Mouse (Mus musculus): ENCODE measurements around the gene Srrd.

The Srrd gene

DNA sequence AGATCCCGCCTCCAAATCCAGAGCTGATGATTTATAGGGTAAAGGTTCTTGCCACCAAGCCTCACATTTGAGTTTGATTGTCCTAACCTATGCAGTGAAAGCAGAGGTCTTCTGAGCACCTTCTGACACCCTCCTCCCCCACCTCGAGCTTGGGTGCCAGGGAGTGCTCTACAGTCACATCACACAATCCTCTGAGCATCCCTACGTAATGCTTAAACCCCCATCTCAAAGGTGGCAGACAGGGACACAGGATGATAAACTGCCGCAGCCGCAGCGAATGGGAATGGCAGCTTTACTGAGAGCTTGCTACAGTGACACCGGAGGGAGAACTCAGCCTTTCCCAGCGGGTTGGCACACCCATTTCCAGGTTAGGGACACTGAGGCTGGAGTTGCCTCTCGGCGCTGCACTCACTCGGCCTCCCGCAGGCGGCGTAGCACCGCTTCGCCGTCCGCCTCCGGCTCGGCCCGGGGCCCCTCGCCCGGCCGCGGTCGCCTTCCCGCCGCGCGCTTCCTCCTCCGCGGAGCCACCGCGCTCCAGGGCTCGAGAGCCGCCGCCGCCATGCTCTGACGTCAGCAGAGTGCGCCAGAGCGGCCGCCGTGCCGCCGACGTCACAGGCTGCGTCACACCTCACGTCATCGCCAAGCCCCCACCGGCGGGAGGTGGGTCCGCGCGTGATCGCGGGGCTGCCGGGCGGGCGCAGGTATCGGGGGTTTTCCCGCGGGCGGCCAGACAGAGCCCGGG lies at the start of gene Srrd, which contains the start of gene Hps4:
TSS of gene Srrd (minus strand) at position 578 of the 742 bp plus-strand sequence.
TSS of gene Hps4 (plus strand) at position 621 of the 742 bp plus-strand sequence.
- peak; percentile 77 to 84 for DNase-seq (ENCODE audit: low spot score in 2 of 2)

DNA sequence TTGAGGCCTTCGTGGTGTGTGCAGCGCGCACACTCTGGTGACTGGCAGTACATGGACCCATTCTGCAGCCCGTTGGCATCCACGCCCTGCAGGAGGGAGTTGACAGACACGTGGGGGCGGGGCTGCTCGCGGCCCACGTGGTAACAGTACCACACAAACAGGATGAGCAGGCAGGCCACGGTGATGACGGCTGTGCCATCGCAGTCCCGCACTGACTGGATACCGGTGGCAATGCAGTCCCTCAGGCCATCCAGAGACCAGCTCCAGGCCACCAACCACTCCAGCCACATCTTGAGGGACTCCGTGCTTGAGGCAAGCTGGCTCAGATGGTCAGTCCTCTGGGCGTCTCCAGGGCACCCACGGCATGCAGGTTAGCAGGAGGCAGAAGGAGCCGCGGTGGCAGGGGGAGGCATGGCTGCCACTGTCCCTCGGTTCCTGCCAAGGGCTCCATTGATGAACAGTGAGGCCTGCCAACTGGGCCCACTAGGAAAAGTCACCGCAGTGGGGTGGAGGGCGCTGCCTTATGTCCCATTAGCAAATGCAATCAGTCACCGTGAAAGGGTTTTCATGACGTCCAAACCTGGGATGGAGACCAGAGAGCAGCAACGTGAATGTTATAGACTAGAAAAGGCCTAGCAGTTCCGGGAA lies 49.0 kb upstream of the Srrd start:
- DNase-seq (ENCODE audit: low spot score in 2 of 2) = no peak

DNA sequence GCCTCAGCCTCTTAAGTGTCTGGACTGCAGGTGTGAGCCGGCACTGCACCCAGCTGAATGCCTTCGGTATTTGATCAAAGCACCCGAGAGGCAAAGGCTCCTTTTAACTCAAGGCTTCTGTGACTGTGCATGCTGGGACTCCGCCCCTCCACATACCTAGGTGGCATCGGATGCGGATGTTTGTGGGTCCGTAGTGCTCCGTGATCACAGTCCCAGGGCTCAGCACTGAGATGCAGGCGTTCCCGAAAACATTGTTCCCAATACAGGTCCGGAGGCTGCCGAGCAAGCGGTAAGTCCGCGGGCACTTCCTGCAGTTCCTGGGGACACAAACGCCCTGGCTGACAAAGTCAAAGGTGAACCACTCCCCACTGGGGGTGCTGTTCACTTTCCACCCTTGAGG lies 48.2 kb upstream of the Srrd start:
- DNase-seq (ENCODE audit: low spot score in 2 of 2) = no peak

DNA sequence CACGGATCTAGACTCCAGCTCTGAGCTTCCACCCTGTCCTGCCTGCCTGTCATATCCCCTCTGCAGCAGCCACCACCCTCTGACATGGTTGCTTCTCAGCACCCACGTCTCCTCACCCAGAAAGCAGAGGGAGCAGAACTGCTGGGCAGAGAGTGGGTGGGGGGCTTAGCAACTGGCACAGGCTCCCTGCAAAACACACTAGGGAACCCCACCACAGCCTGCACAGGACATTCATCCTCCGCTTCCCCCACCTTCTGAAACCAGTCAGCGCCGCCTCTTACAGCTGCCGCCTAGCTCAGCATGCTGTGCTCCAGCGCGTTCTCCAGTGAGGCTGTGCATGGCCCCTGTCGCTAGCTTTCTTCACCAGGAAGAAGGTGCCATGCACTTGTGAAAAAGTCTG lies 46.5 kb upstream of the Srrd start:
- DNase-seq (ENCODE audit: low spot score in 2 of 2) = no peak

DNA sequence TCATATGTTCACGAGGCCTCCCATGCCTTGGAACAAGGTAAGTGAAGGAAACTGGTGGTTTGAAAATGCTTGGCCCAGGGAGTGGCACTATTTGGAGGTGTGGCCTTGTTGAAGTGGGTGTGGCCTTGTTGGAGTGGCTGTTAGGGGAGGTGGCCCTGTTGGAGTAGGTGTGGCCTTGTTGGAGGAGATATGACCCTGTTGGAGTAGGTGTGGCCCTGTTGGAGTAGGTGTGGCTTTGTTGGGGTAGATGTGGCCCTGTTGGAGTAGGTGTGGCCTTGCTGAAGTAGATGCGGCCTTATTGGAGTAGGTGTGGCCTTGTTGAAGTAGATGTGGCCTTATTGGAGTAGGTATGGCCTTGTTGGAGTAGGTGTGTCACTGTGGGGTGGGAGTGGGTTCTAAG lies 43.1 kb upstream of the Srrd start:
- no peak for DNase-seq (ENCODE audit: low spot score in 2 of 2)

DNA sequence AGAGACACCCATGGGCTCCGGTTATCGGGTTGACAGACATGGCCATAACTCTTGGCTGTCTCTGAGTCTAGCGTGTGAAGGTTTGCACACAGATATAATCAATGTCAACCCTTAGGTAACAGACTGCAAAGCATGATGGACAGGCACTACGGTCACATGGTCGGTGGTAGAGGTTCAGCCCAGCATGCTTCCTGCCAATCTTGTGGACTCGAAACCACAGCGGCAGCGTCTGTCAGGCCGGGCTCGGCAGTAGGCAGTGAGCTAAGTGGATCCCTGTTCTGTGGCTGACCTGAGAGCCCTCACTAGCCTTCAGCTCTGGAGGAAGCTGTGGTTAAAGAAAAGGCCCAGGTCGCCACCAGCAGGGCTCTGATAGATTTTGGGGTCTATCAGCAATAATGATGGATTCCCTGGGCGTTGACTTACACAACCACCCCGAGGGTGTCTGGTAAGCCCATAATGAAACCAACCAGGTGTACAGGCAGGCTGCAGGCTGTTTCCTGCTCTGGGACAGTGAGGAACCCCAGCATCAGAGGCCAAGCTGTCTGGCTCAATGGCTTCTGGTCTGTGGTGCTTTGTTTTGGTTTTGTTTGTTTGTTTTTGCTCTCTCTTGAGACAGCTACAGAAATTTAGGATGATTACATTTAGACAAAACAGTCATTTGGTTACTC lies 42.1 kb upstream of the Srrd start:
- DNase-seq (ENCODE audit: low spot score in 2 of 2) = no peak

DNA sequence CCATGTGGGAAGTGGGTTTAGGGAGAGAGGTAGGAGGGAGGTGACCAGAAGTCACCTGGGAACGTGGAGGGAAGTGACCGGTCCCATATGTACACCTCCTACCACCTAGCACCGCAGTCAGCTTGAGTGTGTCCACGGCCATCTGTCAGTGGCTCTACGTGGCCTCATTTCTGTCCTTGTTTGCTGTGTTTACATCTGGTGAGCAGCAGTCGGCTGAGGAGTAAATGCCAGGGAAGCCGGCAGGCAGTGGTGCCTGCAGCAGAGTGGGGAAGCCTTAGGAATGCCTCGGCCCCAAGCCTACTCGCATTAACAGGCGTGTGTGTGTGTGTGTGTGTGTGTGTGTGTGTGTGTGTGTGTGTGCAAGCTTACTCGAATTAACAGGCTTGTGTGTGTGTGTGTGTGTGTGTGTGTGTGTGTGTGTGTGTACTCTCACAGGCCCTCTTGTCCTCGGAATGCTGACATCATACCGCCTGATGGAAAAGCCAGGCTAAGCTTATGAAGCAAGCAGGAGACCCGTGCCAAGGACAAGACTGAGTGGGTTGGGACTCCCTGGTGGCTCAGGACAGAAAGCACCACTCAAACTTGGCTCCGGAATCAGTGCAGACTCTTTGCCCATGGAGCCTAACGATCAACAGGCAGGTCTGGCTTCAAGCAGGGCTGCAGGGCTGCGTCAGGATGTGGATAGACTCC lies 39.9 kb upstream of the Srrd start:
- DNase-seq (ENCODE audit: low spot score in 2 of 2) = no peak

DNA sequence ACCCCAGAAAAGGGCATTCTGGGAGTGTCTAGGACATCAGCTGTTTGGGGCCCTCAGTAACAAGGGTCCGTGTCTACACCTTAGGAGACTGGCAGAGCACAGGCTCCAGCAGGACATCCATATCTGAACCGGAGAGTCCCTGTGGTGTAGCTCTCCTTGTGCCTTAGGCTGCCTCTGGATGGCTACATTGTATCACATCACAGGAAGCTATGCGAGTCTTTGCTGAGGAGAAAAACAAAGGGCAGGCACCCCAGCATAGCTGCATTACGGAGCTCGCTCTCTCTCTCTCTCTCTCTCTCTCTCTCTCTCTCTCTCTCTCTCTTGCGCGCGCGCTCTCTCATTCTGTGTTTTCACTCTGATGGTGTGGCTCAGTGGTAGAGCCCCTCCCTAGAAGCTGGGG lies 39.2 kb upstream of the Srrd start:
- no peak for DNase-seq (ENCODE audit: low spot score in 2 of 2)

DNA sequence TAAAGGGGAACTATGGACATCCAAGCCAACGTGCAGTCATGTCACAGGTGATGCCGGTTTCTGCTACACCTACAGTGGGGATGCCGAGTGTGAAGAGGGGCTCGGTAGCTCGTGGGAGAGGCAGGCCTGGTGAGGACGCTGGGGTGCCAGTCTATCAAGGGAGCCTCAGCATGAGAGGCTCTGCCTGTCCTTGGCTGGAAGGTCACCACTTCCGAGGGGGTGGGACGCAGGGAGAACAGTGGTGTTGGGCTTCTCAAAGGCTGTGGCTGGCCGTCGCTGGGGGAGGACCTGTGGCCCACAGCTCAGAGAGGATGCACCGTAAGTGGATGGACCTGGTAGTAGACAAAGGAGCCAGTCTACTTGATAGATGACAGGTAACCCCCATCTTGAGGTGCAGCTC lies 38.3 kb upstream of the Srrd start:
- DNase-seq (ENCODE audit: low spot score in 2 of 2) = no peak

DNA sequence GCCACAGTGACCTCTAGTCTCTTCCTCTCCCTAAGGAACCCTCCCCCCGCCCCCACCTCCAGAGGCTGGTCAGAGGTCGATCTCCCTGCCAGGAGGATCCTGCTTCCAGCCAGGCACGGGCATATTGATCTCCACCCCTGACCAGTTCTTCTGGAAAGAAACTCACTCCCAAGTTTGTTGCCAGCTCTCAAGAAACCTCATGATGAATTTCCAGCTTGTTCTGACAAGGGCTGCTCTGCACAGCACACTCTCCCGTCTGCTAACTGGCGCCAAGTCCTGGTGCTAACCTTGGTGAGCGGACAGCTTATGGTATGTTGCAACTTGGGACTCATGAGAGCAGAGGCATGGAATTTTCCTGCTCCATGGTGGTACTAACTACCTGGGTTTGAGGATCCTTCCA lies 35.9 kb upstream of the Srrd start:
- no peak for DNase-seq (ENCODE audit: low spot score in 2 of 2)

DNA sequence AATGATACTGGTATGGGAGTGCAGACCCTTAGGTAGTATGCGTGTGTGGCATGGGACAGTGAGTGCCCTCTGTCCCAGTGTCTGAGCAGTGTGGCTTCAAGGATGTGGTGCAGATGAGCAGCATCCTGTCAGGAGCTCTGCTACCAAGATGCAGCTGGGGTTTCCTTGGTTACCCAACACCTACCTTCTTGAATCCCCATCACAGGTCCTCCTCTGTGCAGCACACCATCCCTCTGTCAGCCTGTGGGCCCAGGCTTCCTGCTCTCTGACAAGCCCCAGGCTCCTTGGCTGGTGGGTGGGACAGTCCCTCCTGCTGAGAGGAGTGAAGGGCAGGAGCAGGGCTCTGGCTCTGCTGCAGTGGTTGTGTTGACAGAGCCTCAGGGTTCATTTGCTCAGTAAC lies 34.5 kb upstream of the Srrd start:
- DNase-seq (ENCODE audit: low spot score in 2 of 2) = no peak

DNA sequence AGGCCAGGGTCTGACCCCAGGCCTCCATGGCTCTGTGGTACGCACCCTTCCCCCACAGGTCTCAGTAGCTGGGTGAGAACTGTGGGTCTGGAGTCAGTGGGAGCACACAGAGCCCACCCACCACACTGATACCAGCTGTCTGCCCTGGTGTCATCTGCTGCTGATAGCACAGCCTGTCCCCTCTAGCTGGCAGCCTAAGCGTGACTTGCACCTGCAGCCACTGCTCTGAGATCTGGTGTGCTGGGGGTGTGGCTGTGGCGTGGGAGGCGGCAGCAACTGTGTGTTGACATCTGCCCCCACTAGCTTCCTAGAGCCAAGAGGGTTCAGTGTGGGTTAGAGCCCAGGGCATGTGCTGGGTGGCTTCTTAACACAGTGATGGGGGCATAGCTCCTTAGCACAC lies 33.3 kb upstream of the Srrd start:
- DNase-seq (ENCODE audit: low spot score in 2 of 2) = no peak

DNA sequence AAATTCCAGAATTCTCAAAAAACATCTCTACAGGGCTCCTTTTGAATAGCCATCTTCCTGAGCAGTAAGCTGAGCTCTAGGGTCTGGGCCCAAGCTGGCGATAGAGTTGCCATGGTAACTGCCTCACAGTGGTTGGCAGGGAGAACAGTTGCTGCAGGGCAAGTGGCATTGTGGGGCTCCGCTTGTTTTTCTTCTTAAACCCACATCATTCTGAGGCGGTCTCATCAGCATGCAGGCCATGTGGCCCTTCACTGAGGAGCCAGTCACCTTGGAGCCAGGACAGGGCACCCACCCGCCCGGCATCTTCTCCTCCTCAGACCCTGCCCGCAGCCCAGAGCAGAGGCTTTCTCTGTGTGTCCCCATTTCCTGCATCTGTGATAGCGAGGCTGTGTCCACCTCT lies 29.1 kb upstream of the Srrd start:
- DNase-seq (ENCODE audit: low spot score in 2 of 2) = peak in 1 of 2 experiments; percentile 51

DNA sequence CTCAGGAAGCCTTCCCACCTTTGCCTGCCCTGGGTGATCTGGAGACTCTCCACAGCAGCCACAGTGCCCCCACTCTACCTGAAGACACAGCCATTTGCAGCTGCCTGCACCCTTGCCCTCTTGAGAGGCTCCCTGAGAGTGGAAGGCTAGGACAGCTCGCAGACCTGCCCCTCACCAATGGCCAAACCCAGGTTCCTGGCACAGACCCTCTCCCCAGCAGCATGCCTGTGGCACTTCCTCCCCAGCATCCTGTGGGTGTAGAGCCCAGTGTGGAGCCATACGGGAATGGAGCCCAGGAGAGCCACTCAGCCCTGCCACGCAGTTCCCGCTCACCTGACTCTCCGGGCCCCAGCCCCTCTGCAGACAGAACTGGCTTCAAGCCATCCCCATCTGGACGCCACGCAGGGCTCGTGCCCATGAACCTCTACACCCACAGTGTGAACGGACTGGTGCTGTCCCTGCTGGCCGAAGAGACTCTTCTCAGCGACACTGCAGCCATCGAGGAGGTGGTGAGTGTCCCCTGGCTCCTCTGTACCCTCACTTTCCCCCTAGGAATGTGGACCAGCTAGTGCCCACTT lies 27.5 kb upstream of the Srrd start:
- no peak for DNase-seq (ENCODE audit: low spot score in 2 of 2)

DNA sequence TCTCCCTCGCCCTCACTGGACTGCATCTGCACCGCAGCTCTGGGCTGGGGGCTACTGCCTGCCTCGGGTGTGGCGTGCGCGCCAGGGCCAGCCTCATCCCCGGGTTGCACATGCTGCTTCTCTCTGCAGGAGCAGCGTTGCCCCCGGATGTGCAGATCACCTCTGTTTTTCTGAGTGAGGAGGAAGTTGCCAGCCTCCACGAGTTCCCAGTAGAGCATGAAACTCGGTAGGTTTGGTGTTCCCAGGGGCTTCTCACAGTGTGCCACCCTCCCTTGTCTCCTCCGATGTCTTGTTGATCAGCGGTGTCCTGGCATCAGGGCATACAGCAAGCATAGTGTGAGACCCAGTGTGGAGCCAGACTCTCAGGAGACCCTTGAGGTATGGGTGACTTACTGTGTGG lies 26.5 kb upstream of the Srrd start:
- DNase-seq (ENCODE audit: low spot score in 2 of 2) = no peak

DNA sequence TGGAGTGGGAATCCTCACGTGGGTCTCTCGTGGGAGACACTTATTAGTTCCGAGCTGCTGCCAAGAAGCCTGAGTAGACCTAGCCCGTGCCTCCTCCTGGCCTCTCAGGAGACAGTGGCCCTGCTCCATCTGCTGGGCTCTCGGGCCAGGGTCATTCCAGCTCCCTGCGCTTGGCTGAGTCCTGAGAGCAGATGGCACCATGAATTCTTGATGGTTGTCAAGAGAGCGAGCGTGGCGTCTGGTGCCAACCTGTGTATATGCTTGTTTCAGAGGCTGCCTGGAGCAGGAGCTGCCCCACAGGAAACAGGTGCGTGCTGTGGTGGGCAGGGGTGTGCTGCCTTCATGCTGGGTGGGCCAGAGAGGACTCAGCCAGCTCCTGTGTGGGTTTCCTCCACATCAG lies 25.8 kb upstream of the Srrd start:
- no peak for DNase-seq (ENCODE audit: low spot score in 2 of 2)

DNA sequence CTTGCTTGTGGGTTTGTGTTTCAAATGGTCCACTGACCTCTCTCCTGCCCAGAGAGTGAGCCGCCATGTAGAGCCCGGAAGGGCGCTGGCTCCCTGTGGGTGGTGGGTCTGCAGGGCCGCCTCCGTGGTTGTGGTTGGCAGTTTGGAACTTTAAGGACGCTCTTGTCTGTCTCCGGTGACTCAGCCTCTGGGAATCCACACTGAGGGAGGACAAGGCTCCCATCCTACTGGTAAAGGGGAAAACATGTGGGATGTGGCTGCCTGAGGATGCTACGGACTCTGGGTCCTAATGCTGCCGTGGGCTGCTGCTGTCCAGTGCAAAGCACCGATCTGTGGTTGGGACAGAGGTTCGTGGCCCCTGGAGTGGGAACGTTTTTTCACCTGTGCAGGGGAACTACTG lies 25.1 kb upstream of the Srrd start:
- DNase-seq (ENCODE audit: low spot score in 2 of 2) = no peak

DNA sequence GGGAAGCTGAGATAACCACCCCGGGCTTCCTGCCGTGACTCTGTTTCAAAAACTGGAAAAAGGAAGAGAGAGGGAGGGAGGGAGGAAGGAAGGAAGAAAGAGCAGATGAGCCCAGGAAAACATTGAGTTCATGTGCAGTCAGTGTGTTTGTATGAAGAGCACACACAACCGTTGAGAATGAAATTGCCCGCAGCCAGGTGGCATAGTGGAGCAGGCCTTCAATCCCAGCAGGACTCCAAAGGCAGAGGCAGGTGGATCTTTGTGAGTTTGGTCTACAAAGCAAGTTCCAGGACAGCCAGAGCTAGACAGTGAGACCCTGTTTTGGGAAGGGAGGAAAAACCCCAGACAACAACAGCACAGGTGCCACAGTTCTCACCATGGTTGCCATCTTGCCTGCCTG lies 24.5 kb upstream of the Srrd start:
- DNase-seq (ENCODE audit: low spot score in 2 of 2) = no peak

DNA sequence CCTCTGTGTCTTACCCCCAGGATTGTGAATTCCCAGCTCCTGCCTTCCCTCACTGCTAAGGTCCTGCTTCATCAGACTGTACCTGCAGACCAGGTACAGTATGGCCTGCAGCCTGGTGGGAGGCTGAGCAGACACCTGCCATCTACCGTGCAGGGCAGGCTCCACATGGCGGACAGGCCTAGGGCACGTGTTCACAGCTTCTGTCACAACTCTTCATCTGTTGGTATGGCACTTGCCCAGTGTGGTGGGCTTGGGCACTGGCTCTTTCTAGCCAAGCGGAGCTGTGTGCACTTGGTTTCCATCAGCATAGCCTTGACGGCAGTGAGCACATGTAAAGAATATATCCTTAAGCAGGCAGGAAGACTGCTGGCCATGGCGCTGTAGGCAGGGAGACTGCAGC lies 24.0 kb upstream of the Srrd start:
- DNase-seq (ENCODE audit: low spot score in 2 of 2) = no peak

DNA sequence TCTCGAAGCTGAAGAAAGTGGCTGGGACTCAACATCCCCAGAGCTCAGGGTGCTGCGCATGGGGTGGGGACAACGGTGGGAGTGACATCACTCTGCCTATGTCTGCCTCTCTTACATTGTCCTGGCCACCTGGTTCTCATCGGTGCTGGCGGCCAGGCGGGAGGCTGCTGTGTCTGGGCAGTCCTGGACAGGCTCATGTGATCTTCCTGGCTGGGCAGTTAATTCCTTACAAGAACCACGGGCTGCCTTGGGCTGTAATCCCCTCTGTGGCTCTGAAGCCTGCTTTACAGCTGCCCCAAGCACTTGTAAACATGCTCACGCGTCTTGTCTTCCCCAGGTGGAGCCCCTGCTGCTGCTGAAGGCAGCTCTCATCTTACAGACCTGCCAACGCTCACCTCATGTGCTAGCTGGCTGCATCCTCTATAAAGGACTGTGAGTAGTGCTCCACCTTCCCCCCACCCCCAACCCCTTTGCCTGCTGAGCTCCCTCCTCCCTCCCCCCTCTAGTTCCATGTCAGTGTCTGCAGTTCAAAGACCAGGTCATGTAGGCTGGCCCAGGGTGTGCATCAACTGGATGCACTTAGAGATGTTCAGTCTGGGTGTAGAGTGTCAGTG lies 21.5 kb upstream of the Srrd start:
- DNase-seq (ENCODE audit: low spot score in 2 of 2) = no peak

DNA sequence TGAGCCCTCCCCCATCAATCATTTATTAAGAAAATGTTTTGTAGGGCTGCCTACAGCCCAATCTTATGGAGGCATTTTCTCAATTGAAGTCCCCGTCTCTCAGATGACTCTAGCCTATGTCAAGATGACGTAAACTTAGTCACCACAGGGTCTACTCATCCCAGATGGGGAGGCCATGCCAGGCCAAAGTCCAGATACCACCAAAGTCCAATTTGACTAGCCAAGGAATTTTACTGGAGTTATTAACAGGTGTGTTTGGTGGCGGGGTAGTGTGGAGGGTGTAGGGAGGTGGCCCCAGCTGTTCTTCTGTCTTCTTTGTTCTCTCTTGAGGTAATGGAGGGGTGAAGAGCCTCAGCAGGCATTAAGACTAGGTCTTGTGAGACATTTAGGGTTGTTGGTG lies 17.2 kb upstream of the Srrd start:
- DNase-seq (ENCODE audit: low spot score in 2 of 2) = no peak

DNA sequence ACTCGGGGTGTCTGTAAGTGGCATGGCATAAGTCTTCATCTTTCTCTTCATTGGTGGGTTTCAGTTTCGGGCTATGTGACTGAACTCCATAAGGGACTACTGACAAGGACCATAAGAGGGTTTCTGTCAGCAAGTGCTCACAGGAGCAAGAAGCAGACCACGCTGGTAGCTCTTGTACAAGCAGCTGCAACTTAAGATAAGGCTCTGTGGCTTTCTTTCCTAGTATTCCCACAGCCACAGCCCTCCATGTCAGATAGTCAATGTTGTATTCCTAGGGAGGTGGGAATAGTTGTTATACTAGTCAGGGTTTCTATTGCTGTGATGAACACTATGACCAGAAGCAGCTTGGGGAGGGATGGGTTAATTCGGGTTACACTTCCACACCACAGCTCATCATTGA lies 16.7 kb upstream of the Srrd start:
- DNase-seq (ENCODE audit: low spot score in 2 of 2) = no peak

Measured in frontal cortex, postnatal 25 days (tissue).